Mouse (Mus musculus) stomach, postnatal 0 days (tissue): ENCODE results near the gene Wfdc1.

Experiments used
- CTCF ChIP-seq: IDR thresholded peaks from 2 replicates; pipeline ENCODE4 v1.5.1; 2016; ENCODE audit warnings: antibody characterized with exemption, low read depth, mild to moderate bottlenecking, moderate library complexity
- EP300 ChIP-seq: optimal IDR thresholded peaks from 2 replicates; pipeline ENCODE3; 2016; ENCODE audit warnings: antibody characterized with exemption

GRCm38 (mm10) chr8:119669284-119669683 is 3.1 kb downstream of the Wfdc1 start:
- TF ChIP-seq CTCF (peak; percentile 78), EP300 (no peak)
